ENCODE assay signal across 8 mouse cellular contexts in genomic region chr5:100526164-100526563, GRCm38 (mm10). TPM values are rescaled to one million over a fixed set of nuclear protein-coding genes. Genes with fewer than 3 reads are reported as not detected.
A peak's percentile ranks its signal among the peaks of the same experiment; 100 is the strongest.
DNase-seq lines count a peak whose midpoint lies in the region; ATAC-seq and TF ChIP-seq lines count a peak whose summit lies in the region.

No protein-coding gene starts in this region.

- H3K27me3 ChIP-seq in kidney, embryonic 14.5 days (ENCODE audit: control insufficient read depth, insufficient read depth, low read length): no peaks in the 10 kb centered on the region
- no peaks in the 10 kb centered on the region for H3K27me3 ChIP-seq in myocyte (ENCODE audit: control insufficient read depth, insufficient read depth, insufficient read length)

- peaks cover 64% of the 10 kb centered on the region for H3K79me2 ChIP-seq in myocyte (ENCODE audit: control insufficient read depth, insufficient read depth)

- no peaks in the 10 kb centered on the region for H3K4me1 ChIP-seq in kidney, embryonic 14.5 days (ENCODE audit: control insufficient read depth, insufficient read depth, low read length)

- H3K27ac ChIP-seq in kidney, embryonic 14.5 days (ENCODE audit: low read depth, low read length): no peak overlapping the region

- 83% methylated on average over 7 of the region's 7 CpGs for WGBS in kidney, embryonic 14.5 days

- no peak for ATAC-seq in kidney, embryonic 14.5 days (ENCODE audit: low FRiP score, low TSS enrichment)
- ATAC-seq in common myeloid progenitor, adult 5-6 weeks (replicated peaks; ENCODE audit: low read depth, poor library complexity, severe bottlenecking): peak; percentile 99

- peaks cover 36% of the 10 kb centered on the region for H3K36me3 ChIP-seq in kidney, embryonic 14.5 days (ENCODE audit: control insufficient read depth, insufficient read depth, low read length)
- peaks cover 35% of the 10 kb centered on the region for H3K36me3 ChIP-seq in myocyte (ENCODE audit: control insufficient read depth, insufficient read depth)

- peak; percentile 23 to 35 for DNase-seq in kidney, postnatal 36 days
- DNase-seq in liver: peak; percentile 31
- DNase-seq in cerebellum, adult 8-10 months: no peak
- no peak for DNase-seq in MN1 (ENCODE audit: low spot score)
- DNase-seq in embryo, embryonic 9.5 days (ENCODE audit: extremely low spot score): no peak

- no peak for TF ChIP-seq POLR2A in myocyte (IDR thresholded peaks at IDR 0.05; ENCODE audit: insufficient read length, low read depth)

- H3K4me3 ChIP-seq in kidney, embryonic 14.5 days (ENCODE audit: low read length): no peak overlapping the region
- no peak overlapping the region for H3K4me3 ChIP-seq in myocyte

- no peaks in the 10 kb centered on the region for H3K9me3 ChIP-seq in kidney, embryonic 14.5 days (ENCODE audit: control insufficient read depth, low read length)

- H3K4me2 ChIP-seq in kidney, embryonic 14.5 days (replicated peaks; ENCODE audit: low read depth, low read length): no peak overlapping the region
- H3K4me2 ChIP-seq in myocyte (ENCODE audit: low read depth): peak overlapping the region; percentile 58

- H3K9ac ChIP-seq in kidney, embryonic 14.5 days (ENCODE audit: low read depth, low read length): no peak overlapping the region

- H3ac ChIP-seq in myocyte (ENCODE audit: control insufficient read depth, insufficient read length): no peak overlapping the region

TF ChIP-seq in myocyte, 11 proteins besides CTCF, POLR2A, EP300 and RAD21:
- TF ChIP-seq TCF12 (IDR thresholded peaks at IDR 0.05; ENCODE audit: insufficient read depth, poor library complexity, severe bottlenecking) (no peak), MYOD1 (IDR thresholded peaks at IDR 0.05; ENCODE audit: control insufficient read depth in 1 of 3, insufficient read length in 2 of 3, low read depth in 2 of 3) (peak in 2 of 3 experiments; percentile 6 to 43), SRF (IDR thresholded peaks at IDR 0.05; ENCODE audit: control insufficient read depth, insufficient read length, low read depth) (no peak), CEBPB (IDR thresholded peaks at IDR 0.05; ENCODE audit: insufficient read depth, poor library complexity, severe bottlenecking) (no peak)
TF ChIP-seq in myocyte: peak in this region for 1.

RNA-seq across cellular contexts. Expression of gene Cops4, which starts 8.1 kb away (rescaled TPM):
- 199 and 212 TPM in 2 replicates for polyA plus RNA-seq in kidney, embryonic 14.5 days (2014; fragmentation: Nextera tagmentation; extraction: Ambion mirVana)
- 124 and 138 TPM in 2 replicates for total RNA-seq in common myeloid progenitor, adult 5-6 weeks (2017)
- 104 TPM for polyA plus RNA-seq in myocyte (2012; fragmentation: generic; extraction: Trizol)

RNA-seq across cellular contexts. Expression of gene Lin54, which starts 25.7 kb away (rescaled TPM):
- 12.1 and 16.8 TPM in 2 replicates for polyA plus RNA-seq in kidney, embryonic 14.5 days (2014; fragmentation: Nextera tagmentation; extraction: Ambion mirVana)
- total RNA-seq in common myeloid progenitor, adult 5-6 weeks (2017): 31.5 and 38.7 TPM in 2 replicates
- polyA plus RNA-seq in myocyte (2012; fragmentation: generic; extraction: Trizol): 2.9 TPM

RNA-seq across cellular contexts. Expression of gene Plac8, which starts 45.9 kb away (rescaled TPM):
- 105 and 140 TPM in 2 replicates for polyA plus RNA-seq in kidney, embryonic 14.5 days (2014; fragmentation: Nextera tagmentation; extraction: Ambion mirVana)
- 1,717 and 2,144 TPM in 2 replicates for total RNA-seq in common myeloid progenitor, adult 5-6 weeks (2017)
- polyA plus RNA-seq in myocyte (2012; fragmentation: generic; extraction: Trizol): 4.8 TPM

Comparison
In these comparisons a context has a peak if more than half of its experiments do, and no peak if none do; other contexts are left out.
1. DNase-seq: peak in kidney, postnatal 36 days (2 of 2) and liver (single experiment); none in cerebellum, adult 8-10 months (single experiment), MN1 (single experiment) and embryo, embryonic 9.5 days (single experiment).
2. RNA of gene Plac8, which starts 45.9 kb away (polyA plus RNA-seq): 105 to 140 TPM in kidney, embryonic 14.5 days; 4.8 TPM in myocyte (single experiment); every median in the first group is over 10 times any median in the second.